Mouse (Mus musculus) right cerebral cortex, adult 2 months (tissue): ENCODE measurements at regions not wholly inside any gene's neighbourhood (a gene's known extent, or its start where the extent isn't known, plus 50 kb on each side); places are given as distances from the start of the nearest gene placed in this dataset.
A peak's percentile ranks its signal among the peaks of the same experiment; 100 is the strongest.
"Not testable (repeated sequence)": the region's sequence is repeated elsewhere in the genome, so short reads cannot be mapped to it uniquely, and the experiment has no call there.

Source experiments
- DNase-seq, 2 experiments: peaks; one replicate each; pipeline ENCODE4 v3.0.0; 2021 to 2022; ENCODE audit warnings: low spot score in 2 of 2

DNA sequence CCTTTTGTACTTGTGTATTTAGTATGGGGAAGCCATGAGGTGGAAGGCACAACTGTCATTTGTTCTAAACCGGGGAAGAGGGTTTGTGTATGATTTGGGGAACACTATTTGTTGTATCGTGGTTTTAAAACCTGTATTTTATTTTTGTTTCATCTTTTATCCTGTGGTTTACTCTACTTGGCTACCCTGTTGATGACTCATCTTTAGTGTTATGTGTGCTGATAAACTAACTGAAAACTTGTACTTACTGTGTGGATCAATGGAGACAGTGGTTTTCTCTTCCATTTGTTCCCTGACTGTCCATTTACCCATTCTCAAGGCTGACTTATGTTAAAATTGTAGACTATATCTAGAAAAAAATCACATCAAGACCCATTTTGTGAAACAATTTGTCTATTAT is 512.8 kb downstream of the Serpinb8 start:
- no peak for DNase-seq

- DNase-seq, result no peak
These were observed 521.2 kb downstream of the Serpinb8 start for GRCm38 (mm10) chr1:108110984-108111383.

DNA sequence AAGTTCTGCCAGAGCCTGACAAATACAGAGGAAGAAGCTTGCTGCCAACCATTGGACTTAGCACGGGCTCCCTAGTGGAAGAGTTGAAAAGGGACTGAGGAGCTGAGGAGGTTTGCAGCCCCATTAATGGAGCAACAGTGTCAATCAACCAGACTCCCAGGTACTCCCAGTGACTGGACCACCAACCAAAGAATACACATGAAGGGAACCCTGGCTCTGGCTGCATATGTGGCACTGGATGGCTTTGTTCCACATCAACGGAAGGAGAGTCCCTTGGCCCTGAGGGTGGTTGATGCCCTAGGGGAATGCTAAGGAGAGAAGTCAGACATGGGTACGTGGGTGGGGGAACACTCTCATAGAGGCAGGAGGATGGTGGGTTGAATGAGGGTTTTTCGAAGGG is 537.6 kb downstream of the Serpinb8 start:
- no peak for DNase-seq

- DNase-seq, result no peak
These were observed 542.2 kb downstream of the Serpinb8 start for GRCm38 (mm10) chr1:108132006-108132405.

- not testable (repeated sequence) for DNase-seq
These were observed 545.5 kb downstream of the Serpinb8 start for GRCm38 (mm10) chr1:108135346-108135745.

GRCm38 (mm10) chr1:108144114-108144513 is 554.3 kb downstream of the Serpinb8 start:
- no peak for DNase-seq

- peak; percentile 1 to 3 for DNase-seq
These were observed 591.8 kb downstream of the Serpinb8 start for GRCm38 (mm10) chr1:108181350-108182167.

DNA sequence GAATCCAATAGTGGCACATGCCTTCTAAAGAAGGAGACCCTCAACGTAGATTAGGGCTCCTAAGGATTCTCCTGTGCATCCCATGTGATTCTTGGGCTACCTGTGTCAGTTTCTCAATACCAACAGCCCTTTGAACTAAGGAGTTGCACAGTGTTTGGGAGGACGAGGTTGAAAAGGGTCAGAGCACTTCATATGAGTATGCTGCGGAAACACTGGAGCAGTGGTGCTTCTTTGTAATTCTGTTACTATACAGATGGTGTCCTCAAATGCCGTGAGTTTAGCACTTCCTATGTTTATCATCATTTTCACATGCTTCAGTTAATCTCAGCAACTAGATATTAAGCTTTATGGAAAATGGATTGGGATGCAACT is 592.3 kb downstream of the Serpinb8 start:
- DNase-seq, result no peak

DNA sequence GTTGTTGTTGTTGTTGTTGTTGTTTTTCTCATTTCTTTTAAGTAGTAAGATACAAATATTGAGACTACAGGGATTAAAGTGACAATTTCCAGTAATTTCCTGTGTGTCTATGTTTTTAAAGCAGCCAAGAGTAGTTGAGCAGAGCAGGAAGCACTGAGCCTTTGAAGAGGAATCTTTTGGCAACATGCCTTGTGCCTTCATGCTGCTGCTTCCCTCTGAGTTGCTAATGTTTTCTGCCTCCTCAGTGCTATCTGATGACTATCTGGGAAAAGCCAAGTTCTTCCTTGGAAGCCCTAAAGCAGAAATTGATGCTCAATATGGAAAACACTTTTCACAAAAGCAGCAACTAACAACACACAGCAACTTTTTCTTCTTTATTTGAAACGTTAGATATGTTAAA is 634.2 kb downstream of the Serpinb8 start:
- DNase-seq, result peak in 1 of 2 experiments; percentile 7

DNA sequence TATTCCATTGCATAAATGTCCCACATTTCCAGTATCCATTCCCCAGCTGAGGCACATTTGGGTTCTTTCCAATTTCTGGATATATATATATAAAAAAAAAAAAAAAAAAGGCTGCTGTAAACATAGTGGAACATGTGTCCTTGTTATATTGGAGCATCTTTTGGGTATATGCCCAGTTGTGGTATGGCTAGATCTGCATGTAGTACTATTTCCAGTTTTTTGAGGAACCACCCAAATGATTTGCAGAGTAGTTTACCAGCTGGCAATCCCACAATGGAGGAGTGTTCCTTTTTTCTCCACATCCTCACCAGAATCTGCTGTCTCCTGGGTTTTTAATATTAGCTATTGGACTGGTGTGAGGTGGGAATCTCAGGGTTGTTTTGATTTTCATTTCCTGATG is 650.3 kb downstream of the Serpinb8 start:
- no peak for DNase-seq

GRCm38 (mm10) chr1:108255147-108255546 is 665.3 kb downstream of the Serpinb8 start:
- DNase-seq, result no peak

GRCm38 (mm10) chr1:108259355-108259754 is 669.5 kb downstream of the Serpinb8 start:
- DNase-seq, result no peak

GRCm38 (mm10) chr1:108282099-108282498 is 692.3 kb downstream of the Serpinb8 start:
- DNase-seq, result no peak

- no peak for DNase-seq
These were observed 696.8 kb downstream of the Serpinb8 start for GRCm38 (mm10) chr1:108286571-108286970.
